Mouse (Mus musculus) bone marrow, adult 2 months (tissue): ENCODE results near the gene Cc2d1a. TPM values are rescaled to one million over a fixed set of nuclear protein-coding genes. Genes with fewer than 3 reads are reported as not detected.

ENCODE experiments used
- H3K27ac ChIP-seq: fragments of 200-500 bp; 2 replicates; pipeline ENCODE4 v1.5.1; 2012; ENCODE audit warnings: low read depth, mild to moderate bottlenecking, control low read depth, inconsistent platforms, low read length; ENCODE audit not compliant: control insufficient read depth, poor library complexity, insufficient read depth
- H3K4me1 ChIP-seq: fragments of 200-500 bp; 2 replicates; pipeline ENCODE4 v1.6.1; 2011; ENCODE audit warnings: low read length; ENCODE audit not compliant: control insufficient read depth, insufficient read depth
- H3K4me3 ChIP-seq: fragments of 200-500 bp; replicated peaks from 2 replicates; pipeline ENCODE3; 2011; ENCODE audit warnings: mild to moderate bottlenecking, low read depth, low read length, control low read depth; ENCODE audit not compliant: control insufficient read depth
- CTCF ChIP-seq: fragments of 200-500 bp; IDR thresholded peaks from 2 replicates; pipeline ENCODE4 v1.5.1; 2011; ENCODE audit warnings: low read length, control low read depth; ENCODE audit not compliant: control insufficient read depth, insufficient read depth
- POLR2A ChIP-seq: fragments of 200-500 bp; IDR thresholded peaks from 2 replicates; pipeline ENCODE4 v1.6.1; 2011; ENCODE audit warnings: low read depth, mild to moderate bottlenecking, control low read depth, low read length, borderline replicate concordance; ENCODE audit not compliant: control insufficient read depth
- WGBS: fragments of 180-500 bp; shearing (Covaris S2); methylation state at CpG from one replicate; pipeline ENCODE4 v1.1.7; 2018; 5-methylcytosine and 5-hydroxymethylcytosine counted together
- polyA plus RNA-seq: library from polyadenylated mRNA; stranded (reverse); fragments of >200 nt; gene quantifications from 2 replicates; pipeline ENCODE4 v1.2.4, GENCODE M21; 2011; ENCODE audit warnings: low replicate concordance; ENCODE audit not compliant: missing spikeins, insufficient read depth, insufficient read length

Cc2d1a gene
- polyA plus RNA-seq, 1 experiment: 18.5 TPM

- Histone ChIP-seq H3K27ac (no peak overlapping the region), H3K4me3 (no peak overlapping the region), H3K4me1 (no peaks in the 10 kb centered on the region; the same call in 1 of the 2 replicates)
- TF ChIP-seq POLR2A: no peak
- TF ChIP-seq CTCF: no peak
- 73% methylated on average over 4 of the region's 4 CpGs for WGBS
Observed at GRCm38 (mm10) chr8:84189603-84190002, 41.9 kb upstream of the Cc2d1a start.

- 91% methylated on average over 10 of the region's 10 CpGs for WGBS
- TF ChIP-seq POLR2A (no peak), CTCF (no peak)
- no peaks in the 10 kb centered on the region; the same call in 1 of the 2 replicates for H3K4me1 ChIP-seq
- H3K4me3 ChIP-seq: no peak overlapping the region
- H3K27ac ChIP-seq: no peak overlapping the region
Observed at GRCm38 (mm10) chr8:84188671-84189070, 40.9 kb upstream of the Cc2d1a start.

- TF ChIP-seq CTCF (peak; percentile 94), POLR2A (no peak)
- 2% methylated on average over 21 of the region's 21 CpGs for WGBS
- H3K4me3 ChIP-seq: peak overlapping the region; percentile 61
- peak overlapping the region; percentile 18 for H3K27ac ChIP-seq
- no peaks in the 10 kb centered on the region; the same call in 1 of the 2 replicates for H3K4me1 ChIP-seq
Observed at GRCm38 (mm10) chr8:84187065-84187755, 39.5 kb upstream of the Cc2d1a start.

GRCm38 (mm10) chr8:84186547-84186946, 38.8 kb upstream of the Cc2d1a start:
- under 1% methylated on average over 12 of the region's 12 CpGs for whole genome bisulfite sequencing
- TF ChIP-seq CTCF (peak; percentile 96), POLR2A (no peak)
- H3K4me1 ChIP-seq: no peaks in the 10 kb centered on the region; the same call in 1 of the 2 replicates

GRCm38 (mm10) chr8:84185117-84185516, 37.4 kb upstream of the Cc2d1a start, which contains the start of gene Nanos3:
Nanos3 (minus strand) TSS chr8:84185217.
- no peak for TF ChIP-seq POLR2A
- no peak for TF ChIP-seq CTCF
- Histone ChIP-seq H3K27ac (no peak within 1 kb of the TSS), H3K4me3 (peak within 1 kb of the TSS; percentile 48), H3K4me1 (no peaks in the 10 kb centered on the region; the same call in 1 of the 2 replicates)
- WGBS: 88% methylated on average over 7 of the region's 7 CpGs

More at GRCm38 (mm10) chr8:84186547-84186946, 38.8 kb upstream of the Cc2d1a start:
- Histone ChIP-seq H3K4me3 (peak overlapping the region; percentile 61), H3K27ac (peak overlapping the region; percentile 18)

- 19% methylated on average over 21 of the region's 21 CpGs for WGBS
- TF ChIP-seq POLR2A (no peak), CTCF (no peak)
- no peaks in the 10 kb centered on the region; the same call in 1 of the 2 replicates for H3K4me1 ChIP-seq
- peak overlapping the region; percentile 48 for H3K4me3 ChIP-seq
- no peak overlapping the region for H3K27ac ChIP-seq
Observed at GRCm38 (mm10) chr8:84184085-84185043, 36.6 kb upstream of the Cc2d1a start.

- Histone ChIP-seq H3K4me1 (no peaks in the 10 kb centered on the region; the same call in 1 of the 2 replicates), H3K4me3 (peak overlapping the region; percentile 59), H3K27ac (no peak overlapping the region; the same call in 1 of the 2 replicates)
- TF ChIP-seq POLR2A (no peak), CTCF (no peak)
- under 1% methylated on average over 86 of the region's 87 CpGs for WGBS
Observed at GRCm38 (mm10) chr8:84183261-84184084, 35.7 kb upstream of the Cc2d1a start.
